22 mouse cellular contexts compared by ENCODE assay signal in genomic region chr16:44123786-44124185, GRCm38 (mm10). TPM values are rescaled to one million over a fixed set of nuclear protein-coding genes. Genes with fewer than 3 reads are reported as not detected.
A peak's percentile ranks its signal among the peaks of the same experiment; 100 is the strongest.
DNase-seq lines count a peak whose midpoint lies in the region; TF ChIP-seq lines count a peak whose summit lies in the region.
"Had no signal": no experiment of that assay in that cellular context is flagged by ENCODE, and none has a peak within 500 bp of the region (broad histone marks: within the 10 kb centered on the region; RNA-seq: fewer than 3 reads in every experiment).

No protein-coding gene starts in this region.

- no peak for DNase-seq in gastrocnemius, adult 2 months
- no peak for DNase-seq in gastrocnemius, postnatal 25 days
- DNase-seq in cerebellum, adult 2 months: peak; percentile 69 to 85
- DNase-seq in cerebellum, postnatal 36 days: peak; percentile 60 to 69
- DNase-seq in liver: no peak
- DNase-seq in layer of hippocampus, postnatal 10 days (ENCODE audit: low spot score in 2 of 2): no peak
- DNase-seq in limb, embryonic 10.5 days (ENCODE audit: low spot score): no peak
- DNase-seq: gastrocnemius, postnatal 14 days; heart, postnatal 10 days; kidney, adult 2 months; kidney, postnatal 25 days; liver, postnatal 0 days; lung, postnatal 10 days; midbrain, embryonic 14.5 days; thymus, adult 18-20 months had no signal

- TF ChIP-seq CTCF in gastrocnemius, adult 2 months (IDR thresholded peaks at IDR 0.05): no peak
- TF ChIP-seq CTCF in bone marrow macrophage, adult 2 months (IDR thresholded peaks at IDR 0.05; ENCODE audit: low read depth, low read length): no peak
- no peak for TF ChIP-seq CTCF in cerebellum, adult 2 months (IDR thresholded peaks at IDR 0.05; ENCODE audit: borderline replicate concordance, insufficient read depth, low read depth, low read length)

- no peaks in the 10 kb centered on the region for H3K36me3 ChIP-seq in limb, embryonic 10.5 days
- H3K36me3 ChIP-seq: embryonic facial prominence, embryonic 15.5 days; forebrain, embryonic 10.5 days; hindbrain, embryonic 12.5 days; limb, embryonic 15.5 days; stomach, embryonic 15.5 days had no signal

- peak overlapping the region; percentile 84 for H3K27ac ChIP-seq in gastrocnemius, adult 2 months
- peak overlapping the region; percentile 99 for H3K27ac ChIP-seq in bone marrow macrophage, adult 2 months (ENCODE audit: insufficient read depth, low read depth, low read length)
- H3K27ac ChIP-seq in cerebellum, adult 2 months (ENCODE audit: insufficient read depth, low read length): peak overlapping the region; percentile 78
- no peak overlapping the region for H3K27ac ChIP-seq in limb, embryonic 10.5 days
- H3K27ac ChIP-seq: embryonic facial prominence, embryonic 15.5 days; forebrain, embryonic 10.5 days; hindbrain, embryonic 12.5 days; limb, embryonic 15.5 days; stomach, embryonic 15.5 days had no signal

- 9% methylated on average over 2 of the region's 2 CpGs for WGBS in cerebellum, adult 2 months
- 84% methylated on average over 2 of the region's 2 CpGs for WGBS in limb, embryonic 10.5 days

- no peak for TF ChIP-seq POLR2A in bone marrow macrophage, adult 2 months (IDR thresholded peaks at IDR 0.05; ENCODE audit: borderline replicate concordance, low read depth, low read length)
- TF ChIP-seq POLR2A in cerebellum, adult 2 months (IDR thresholded peaks at IDR 0.05; ENCODE audit: borderline replicate concordance, insufficient read depth, low read length): no peak

- H3K9me3 ChIP-seq in limb, embryonic 10.5 days (replicated peaks): no peaks in the 10 kb centered on the region
- H3K9me3 ChIP-seq: embryonic facial prominence, embryonic 15.5 days; forebrain, embryonic 10.5 days; hindbrain, embryonic 12.5 days; limb, embryonic 15.5 days; stomach, embryonic 15.5 days had no signal

- H3K4me3 ChIP-seq in gastrocnemius, adult 2 months: no peak overlapping the region
- no peak overlapping the region for H3K4me3 ChIP-seq in bone marrow macrophage, adult 2 months (ENCODE audit: insufficient read depth, low read length)
- H3K4me3 ChIP-seq in cerebellum, adult 2 months (replicated peaks; ENCODE audit: insufficient read depth, low read depth, low read length): no peak overlapping the region
- no peak overlapping the region for H3K4me3 ChIP-seq in limb, embryonic 10.5 days
- H3K4me3 ChIP-seq: embryonic facial prominence, embryonic 15.5 days; forebrain, embryonic 10.5 days; hindbrain, embryonic 12.5 days; limb, embryonic 15.5 days; stomach, embryonic 15.5 days had no signal

- intact Hi-C loops in gastrocnemius, adult 2 months (cut with DNase I): no loop called here

- H3K4me1 ChIP-seq in bone marrow macrophage, adult 2 months (ENCODE audit: control insufficient read depth, insufficient read depth, low read length): peaks cover 54% of the 10 kb centered on the region
- H3K4me1 ChIP-seq in cerebellum, adult 2 months (ENCODE audit: control insufficient read depth, insufficient read depth, low read length): peaks cover 30% of the 10 kb centered on the region; the same call in 1 of the 2 replicates
- H3K4me1 ChIP-seq in limb, embryonic 10.5 days: no peaks in the 10 kb centered on the region
- H3K4me1 ChIP-seq: forebrain, embryonic 10.5 days; hindbrain, embryonic 12.5 days; stomach, embryonic 15.5 days had no signal

- no peaks in the 10 kb centered on the region for H3K27me3 ChIP-seq in cerebellum, adult 2 months (ENCODE audit: control insufficient read depth, insufficient read depth, low read length)
- H3K27me3 ChIP-seq in limb, embryonic 10.5 days (ENCODE audit: low read depth, poor library complexity, severe bottlenecking): no peaks in the 10 kb centered on the region
- H3K27me3 ChIP-seq: CH12.LX; embryonic facial prominence, embryonic 15.5 days; hindbrain, embryonic 12.5 days; limb, embryonic 15.5 days; stomach, embryonic 15.5 days had no signal

RNA-seq across cellular contexts. Expression of gene Atp6v1a, which starts 15.7 kb away (rescaled TPM):
- 10 to 100 TPM; 17.0 to 20.1 TPM for total RNA-seq in gastrocnemius, adult 2 months (2021)
- 10 to 100 TPM; 19.5 to 22.4 TPM for total RNA-seq in gastrocnemius, postnatal 25 days (2021)
- polyA plus RNA-seq in bone marrow macrophage, adult 2 months (2012; ENCODE audit: insufficient read depth, insufficient read length, missing spikeins): 244 and 271 TPM in 2 replicates
- polyA plus RNA-seq in cerebellum, adult 2 months (2012; rRNA removed): 230 and 250 TPM in 2 replicates
- 100 to 1,000 TPM; 360 to 444 TPM for total RNA-seq in layer of hippocampus, postnatal 10 days (2021)
- 32.6 and 34.4 TPM in 2 replicates for polyA plus RNA-seq in limb, embryonic 10.5 days (2016; fragmentation: Nextera tagmentation; extraction: Ambion mirVana)

RNA-seq across cellular contexts. Expression of gene Naa50, which starts 15.8 kb away (rescaled TPM):
- total RNA-seq in gastrocnemius, adult 2 months (2021): 100 to 1,000 TPM; 181 to 195 TPM
- total RNA-seq in gastrocnemius, postnatal 25 days (2021): 100 to 1,000 TPM; 138 to 160 TPM
- polyA plus RNA-seq in bone marrow macrophage, adult 2 months (2012; ENCODE audit: insufficient read depth, insufficient read length, missing spikeins): 67.2 TPM in 2 replicates
- 28.9 and 30.0 TPM in 2 replicates for polyA plus RNA-seq in cerebellum, adult 2 months (2012; rRNA removed)
- total RNA-seq in layer of hippocampus, postnatal 10 days (2021): 10 to 100 TPM; 53.4 to 54.8 TPM
- 138 and 141 TPM in 2 replicates for polyA plus RNA-seq in limb, embryonic 10.5 days (2016; fragmentation: Nextera tagmentation; extraction: Ambion mirVana)

RNA-seq across cellular contexts. Expression of gene Usf3, which starts 49.3 kb away (rescaled TPM):
- 10 to 100 TPM; 41.6 to 47.9 TPM for total RNA-seq in gastrocnemius, adult 2 months (2021)
- total RNA-seq in gastrocnemius, postnatal 25 days (2021): 10 to 100 TPM; 24.3 to 36.1 TPM
- 13.6 and 18.4 TPM in 2 replicates for polyA plus RNA-seq in bone marrow macrophage, adult 2 months (2012; ENCODE audit: insufficient read depth, insufficient read length, missing spikeins)
- polyA plus RNA-seq in cerebellum, adult 2 months (2012; rRNA removed): 14.2 and 15.3 TPM in 2 replicates
- 10 to 100 TPM; 33.2 to 35.1 TPM for total RNA-seq in layer of hippocampus, postnatal 10 days (2021)
- polyA plus RNA-seq in limb, embryonic 10.5 days (2016; fragmentation: Nextera tagmentation; extraction: Ambion mirVana): 3.2 and 4.2 TPM in 2 replicates

Comparison
In these comparisons a context has a peak if more than half of its experiments do, and no peak if none do; other contexts are left out.
1. DNase-seq: peak in cerebellum, adult 2 months (2 of 2) and cerebellum, postnatal 36 days (2 of 2); none in gastrocnemius, adult 2 months (single experiment), gastrocnemius, postnatal 25 days (single experiment), liver (single experiment), layer of hippocampus, postnatal 10 days (0 of 2) and limb, embryonic 10.5 days (single experiment).
2. RNA of gene Atp6v1a, which starts 15.7 kb away (total RNA-seq): 360 to 444 TPM in layer of hippocampus, postnatal 10 days; 19.5 to 22.4 TPM in gastrocnemius, postnatal 25 days and 17.0 to 20.1 TPM in gastrocnemius, adult 2 months; every median in the first group is over 10 times any median in the second.